Mouse (Mus musculus): ENCODE data around the gene Ces3a.
"Not testable (repeated sequence)": the region's sequence is repeated elsewhere in the genome, so short reads cannot be mapped to it uniquely, and the experiment has no call there.

Ces3a gene

DNA sequence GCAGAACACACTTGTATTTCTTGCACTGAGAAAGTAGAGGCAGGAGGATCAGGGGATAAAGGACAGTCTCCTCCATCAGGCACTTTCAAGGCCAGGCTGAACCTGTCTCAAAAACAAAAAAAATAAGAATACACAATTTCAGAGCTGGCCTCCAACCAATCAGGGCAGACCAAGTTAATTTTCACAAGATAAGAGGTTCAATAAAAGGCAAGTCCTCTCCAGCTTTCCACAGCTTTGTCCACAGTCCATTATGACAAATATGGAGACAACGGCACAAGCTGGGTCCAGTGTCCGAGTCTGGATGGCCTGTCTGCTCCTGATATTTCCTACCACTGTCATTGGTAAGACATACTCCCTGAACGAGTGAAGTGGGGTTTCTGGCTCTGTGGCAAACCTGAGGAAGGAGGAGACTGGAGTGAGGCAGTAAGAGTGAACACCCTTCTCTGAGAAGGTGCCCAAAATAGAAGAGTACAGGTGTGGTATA is at the start of gene Ces3a:
Gene Ces3a, plus strand, starts transcription at position 231 of the 484 bp plus-strand sequence.
- DNase-seq, result no peak

DNA sequence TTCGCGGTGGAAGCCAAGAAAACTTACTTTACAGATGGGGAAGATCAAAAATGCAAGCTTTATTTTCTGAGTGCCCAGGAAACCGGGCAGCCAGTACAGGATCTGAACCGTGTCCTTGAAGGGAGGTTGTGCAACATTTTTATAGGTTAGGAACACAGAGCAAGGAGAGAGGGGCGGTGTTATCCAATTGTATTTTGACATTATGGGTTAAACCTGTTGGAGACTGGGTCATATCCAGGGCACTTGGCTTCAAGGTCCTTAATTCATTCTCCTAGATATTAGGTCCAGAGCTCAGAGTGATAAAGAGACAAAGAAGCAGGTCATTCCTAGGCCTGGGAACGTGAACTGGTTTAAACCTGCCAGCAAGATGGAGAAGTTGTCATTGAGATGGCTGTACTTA is 49.2 kb upstream of the Ces3a start:
- no peak for DNase-seq

DNA sequence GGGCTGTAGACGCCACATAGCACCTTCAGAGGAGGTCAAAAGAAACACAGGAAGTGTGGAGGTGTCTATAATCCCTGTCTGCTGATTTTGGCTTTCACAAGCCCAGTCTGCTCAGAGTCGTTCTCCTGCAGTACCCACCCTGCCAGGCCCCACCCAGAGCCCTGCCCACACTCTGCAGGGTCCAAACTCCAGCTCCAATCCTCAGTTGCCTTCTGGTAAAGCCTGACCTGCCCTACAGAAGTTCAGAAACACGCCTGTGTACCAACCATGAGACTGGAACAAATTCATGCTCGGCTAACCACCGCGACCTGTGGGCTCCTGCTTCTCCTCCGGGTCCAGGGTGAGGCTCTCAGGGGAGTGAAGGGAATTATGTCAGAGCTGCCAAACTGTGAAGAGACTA is 47.8 kb upstream of the Ces3a start, which contains the start of gene Ces2h:
Gene Ces2h, plus strand, starts transcription at position 268 of the 400 bp plus-strand sequence.
- DNase-seq, result peak; percentile 6

DNA sequence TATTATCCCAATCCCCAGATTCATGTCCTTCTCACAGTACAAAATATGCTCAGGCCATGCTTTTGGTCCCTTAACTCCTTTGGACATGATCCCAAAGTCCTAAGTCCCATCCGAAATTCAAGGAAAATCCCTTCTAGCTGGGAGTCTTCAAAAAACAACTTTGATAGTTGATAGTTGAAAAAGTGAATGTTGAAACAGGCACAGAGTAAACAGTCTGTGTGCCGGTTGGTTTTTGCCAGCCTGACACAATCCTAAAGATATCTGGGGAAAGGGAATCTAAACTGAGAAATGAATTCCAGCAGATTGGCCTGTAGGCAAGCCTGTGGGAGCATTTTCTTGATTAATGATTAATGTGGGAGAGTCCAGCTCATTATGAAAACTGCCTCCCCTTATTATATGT is 38.4 kb upstream of the Ces3a start:
- no peak for DNase-seq

DNA sequence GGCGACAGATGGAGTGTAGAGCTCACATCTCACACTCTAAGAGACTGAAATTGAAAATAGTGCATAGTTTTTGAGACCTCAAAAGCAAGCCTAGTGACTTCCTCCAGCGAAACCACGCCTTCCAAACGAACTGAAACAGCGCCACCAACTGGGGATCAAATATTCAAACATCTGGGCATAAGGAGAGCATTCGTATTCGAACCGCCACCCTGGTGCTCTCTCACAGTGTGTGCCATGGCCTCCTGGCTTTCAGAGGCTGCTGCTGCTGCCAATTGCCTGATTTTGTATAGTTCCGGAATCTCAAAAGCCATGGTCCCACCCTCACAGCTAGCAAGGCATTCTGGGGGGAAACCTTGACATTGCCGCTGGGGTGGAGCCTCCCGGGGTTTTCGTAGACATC is 37.3 kb upstream of the Ces3a start:
- DNase-seq, result no peak

DNA sequence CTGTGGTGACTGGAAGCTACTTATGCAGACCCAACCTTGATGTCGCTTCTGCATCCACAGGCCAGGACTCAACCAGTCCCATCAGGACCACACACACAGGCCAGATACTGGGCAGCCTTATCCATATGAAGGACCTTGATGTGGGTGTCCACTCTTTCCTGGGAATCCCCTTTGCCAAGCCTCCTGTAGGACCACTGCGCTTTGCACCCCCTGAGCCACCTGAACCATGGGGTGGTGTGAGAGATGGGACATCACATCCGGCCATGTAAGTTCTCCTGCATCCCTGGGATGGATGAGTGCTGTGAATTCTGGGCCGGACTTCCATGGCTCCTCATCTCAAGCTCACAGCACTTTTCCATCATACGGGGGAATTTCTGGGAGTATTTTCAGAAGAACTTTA is 34.0 kb upstream of the Ces3a start:
- no peak for DNase-seq

DNA sequence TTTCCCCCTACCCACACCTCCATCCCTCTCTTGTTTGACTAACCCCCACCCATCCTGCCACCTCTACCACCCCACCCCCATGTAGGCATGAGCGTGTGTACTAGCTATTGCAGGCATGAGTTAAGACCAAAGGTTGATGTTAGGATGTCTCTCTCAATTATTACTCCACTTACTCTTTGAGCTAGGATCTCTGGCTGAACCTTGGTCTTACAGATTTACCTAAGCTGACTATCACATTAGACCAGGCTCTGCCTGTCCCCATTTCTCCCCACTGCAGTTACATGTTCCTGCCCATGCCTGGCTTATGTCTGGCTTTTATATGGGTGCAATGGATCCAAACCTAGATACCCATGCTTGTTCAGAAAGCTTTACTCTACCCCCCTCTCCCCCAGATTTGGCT is 26.4 kb upstream of the Ces3a start:
- no peak for DNase-seq

DNA sequence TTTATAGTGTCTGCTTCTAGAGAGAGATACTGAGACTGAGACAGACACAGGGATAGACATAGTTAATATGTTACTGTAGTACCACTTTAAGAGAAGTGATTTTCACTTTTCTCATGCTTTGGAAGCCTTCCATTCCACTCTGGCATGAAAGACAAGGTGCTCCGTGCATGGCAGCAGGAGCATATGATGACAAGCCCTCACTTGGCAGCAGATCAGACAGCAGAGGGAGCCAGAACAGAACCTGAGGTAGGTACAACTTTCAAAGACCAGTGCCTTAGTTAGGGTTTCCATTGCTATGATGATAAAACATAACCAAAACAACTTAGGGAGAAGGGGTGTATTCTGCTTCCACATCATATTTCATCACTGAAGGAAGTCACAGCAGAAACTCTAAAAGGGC is 25.3 kb upstream of the Ces3a start:
- no peak for DNase-seq

DNA sequence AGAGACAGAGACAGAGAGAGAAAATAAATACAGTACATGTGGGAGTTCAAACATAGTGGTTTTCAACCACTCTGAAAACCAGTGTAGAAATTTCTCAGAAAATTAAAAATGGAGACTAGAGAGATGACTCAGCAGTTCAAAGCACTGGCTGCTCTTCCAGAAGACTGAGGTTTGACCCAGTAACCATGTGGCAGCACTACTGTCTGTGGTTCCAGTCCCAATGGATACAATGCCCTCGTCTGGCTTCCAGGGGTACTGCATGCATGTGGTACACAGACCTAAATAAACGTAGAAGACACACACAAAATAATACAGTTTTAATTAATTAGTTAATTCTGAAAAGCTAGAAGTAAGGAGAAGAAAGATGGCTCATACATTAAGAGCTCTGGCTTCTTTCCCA is 23.4 kb upstream of the Ces3a start:
- peak; percentile 48 for DNase-seq

DNA sequence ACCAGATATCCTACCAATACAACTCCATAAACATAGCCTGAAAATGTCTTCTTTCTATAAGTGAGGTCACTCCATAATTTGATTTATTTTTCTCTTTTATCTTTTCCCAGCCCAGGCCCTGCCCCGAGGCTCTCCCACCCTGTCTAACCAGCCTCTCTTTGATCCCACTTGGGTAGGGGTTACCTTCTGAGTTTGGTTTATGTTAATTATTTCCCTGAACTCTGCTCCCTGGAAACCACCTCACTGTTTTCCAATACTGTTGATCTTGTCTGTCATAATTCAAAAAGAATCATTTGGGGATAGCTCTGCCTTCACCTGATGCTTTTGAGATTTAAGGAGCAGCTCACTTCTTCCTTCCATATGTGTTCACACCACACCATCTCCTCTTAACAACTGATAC is 4.9 kb upstream of the Ces3a start:
- no peak for DNase-seq

DNA sequence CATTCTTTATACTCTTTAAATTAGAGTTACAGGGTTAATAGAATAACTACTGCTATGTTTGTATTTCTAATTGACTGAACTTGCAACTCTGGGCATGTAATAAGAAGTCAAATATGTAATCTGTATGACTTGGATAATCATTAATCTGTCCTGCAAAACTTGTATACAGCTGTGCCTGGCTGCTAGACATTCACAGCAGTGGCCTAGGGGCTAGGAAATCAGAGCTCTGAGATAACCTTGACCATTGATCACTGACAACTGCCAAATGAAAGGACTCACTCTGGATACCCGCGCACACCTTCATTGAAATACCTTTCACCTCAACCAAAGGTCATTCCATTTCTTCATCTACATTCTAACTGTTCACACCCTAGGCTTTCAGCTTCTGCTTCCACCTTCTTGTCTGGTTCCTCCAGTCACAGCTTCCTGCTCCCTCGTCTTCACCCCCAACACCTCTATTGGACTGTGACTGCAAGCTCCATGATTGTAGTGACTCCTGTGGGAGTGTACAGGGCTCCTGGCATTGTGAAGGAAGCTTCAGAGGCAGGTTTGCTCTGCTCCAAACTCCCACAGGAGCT is 2.5 kb upstream of the Ces3a start:
- no peak for DNase-seq

DNA sequence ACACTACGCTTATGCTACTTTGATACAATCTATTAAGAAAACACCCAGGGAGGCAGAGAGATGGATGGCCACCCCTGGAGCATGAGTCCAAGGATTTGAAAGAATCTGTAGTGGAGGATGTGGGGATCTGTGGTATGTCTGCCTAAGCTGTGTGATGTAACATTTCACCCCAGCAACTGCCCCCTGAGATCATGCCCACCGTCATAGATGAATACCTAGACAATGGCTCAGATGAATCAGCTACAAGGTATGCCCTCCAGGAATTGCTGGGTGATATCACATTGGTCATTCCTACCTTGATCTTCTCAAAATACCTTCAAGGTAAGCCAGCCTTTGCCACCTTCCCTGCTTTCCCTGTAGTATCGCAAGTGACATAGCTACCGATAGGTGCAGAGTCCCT is 7.8 kb downstream of the Ces3a start:
- no peak for DNase-seq

DNA sequence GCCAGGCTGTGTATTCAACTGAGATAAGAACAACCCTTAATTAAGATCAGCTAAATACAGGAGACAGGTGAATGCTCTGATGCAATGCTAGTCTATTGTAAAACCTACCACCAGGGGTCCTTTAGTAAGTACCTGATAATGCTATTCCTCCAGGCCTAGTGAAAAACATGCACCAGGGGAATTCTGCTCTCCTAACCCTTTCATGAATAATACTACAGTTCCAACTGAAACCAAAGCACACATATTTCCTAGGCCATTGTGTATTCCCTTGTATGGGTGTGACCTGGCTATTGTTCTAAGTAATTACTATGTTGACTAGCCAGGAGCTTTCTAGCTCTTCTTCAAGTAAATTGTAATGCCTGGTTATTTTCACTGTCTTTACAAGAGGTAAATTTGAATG is 11.7 kb downstream of the Ces3a start:
- no peak for DNase-seq

DNA sequence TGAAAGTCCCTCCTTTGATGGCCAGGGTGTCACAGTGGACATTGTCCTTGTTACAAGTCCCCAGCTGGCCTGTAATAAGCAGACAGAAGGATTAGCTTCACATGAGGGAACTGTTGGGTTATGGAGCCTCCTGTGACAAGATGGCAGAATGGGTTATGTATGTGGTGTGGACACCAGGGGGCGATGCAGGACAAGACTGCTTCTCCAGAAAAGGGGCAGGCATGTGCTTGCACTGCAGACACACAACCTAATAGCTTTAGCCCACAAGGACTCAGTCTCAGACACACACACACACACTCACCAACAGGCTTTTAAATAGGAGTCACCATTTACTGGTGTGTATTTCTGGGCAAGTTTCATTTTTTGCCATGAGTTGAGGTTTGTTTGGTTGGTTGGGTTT is 18.4 kb downstream of the Ces3a start:
- peak; percentile 65 for DNase-seq

DNA sequence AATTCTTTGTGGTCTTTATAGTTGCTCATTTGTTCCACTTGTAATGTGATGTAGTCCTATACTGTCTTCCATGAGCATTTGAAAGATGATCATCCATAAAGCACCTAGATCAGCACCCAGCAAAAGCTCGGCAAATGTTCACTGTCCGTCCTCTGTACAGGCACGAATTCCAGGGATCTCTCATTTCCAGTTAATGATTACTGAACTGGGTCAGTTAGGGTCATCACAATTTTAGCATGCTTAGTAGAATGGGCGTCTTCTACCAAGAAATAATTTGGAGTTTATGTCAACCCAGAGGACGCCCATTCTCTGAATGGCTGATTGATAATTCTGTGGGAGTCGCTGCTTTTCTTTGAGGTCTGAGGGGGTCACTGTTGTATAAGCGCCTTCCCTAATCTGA is 19.5 kb downstream of the Ces3a start:
- not testable (repeated sequence) for DNase-seq

DNA sequence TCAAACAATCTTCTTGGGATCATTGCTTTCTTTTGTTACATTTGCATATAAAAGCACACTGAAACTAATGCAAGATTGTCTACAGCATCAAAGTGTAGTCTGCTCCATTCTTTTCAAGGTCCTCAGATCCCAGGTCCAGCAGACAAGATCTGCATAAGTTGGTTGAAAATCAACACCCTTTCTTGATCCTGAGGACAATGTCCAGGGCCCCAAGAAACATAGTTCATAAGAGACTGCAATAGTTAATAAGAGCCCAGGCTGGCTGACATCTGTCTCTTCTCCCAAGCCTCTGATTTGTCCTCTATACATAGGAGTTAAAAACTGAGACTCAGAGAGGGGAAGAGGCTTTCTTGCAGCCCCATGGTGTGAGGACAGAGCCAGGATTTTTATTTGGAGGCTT is 20.6 kb downstream of the Ces3a start:
- DNase-seq, result no peak

DNA sequence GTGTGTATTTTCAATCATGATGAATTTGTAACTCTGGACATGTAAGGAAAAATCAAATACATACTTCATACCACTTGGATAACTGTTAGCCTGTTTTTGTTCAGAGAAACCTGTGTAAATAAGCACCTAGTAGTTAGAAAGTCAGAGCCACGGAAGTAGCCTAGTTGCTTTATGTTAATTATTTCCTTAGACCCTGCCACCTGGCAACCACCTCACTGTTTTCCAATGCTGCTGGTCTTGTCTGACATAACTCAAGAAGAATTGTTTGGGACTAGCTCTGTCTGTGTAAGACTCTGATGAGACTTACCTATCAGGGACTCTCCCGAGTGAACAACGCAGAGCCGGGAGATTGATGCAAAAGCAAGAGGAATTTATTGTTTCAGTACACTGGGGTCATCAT is 28.2 kb downstream of the Ces3a start:
- DNase-seq, result no peak

DNA sequence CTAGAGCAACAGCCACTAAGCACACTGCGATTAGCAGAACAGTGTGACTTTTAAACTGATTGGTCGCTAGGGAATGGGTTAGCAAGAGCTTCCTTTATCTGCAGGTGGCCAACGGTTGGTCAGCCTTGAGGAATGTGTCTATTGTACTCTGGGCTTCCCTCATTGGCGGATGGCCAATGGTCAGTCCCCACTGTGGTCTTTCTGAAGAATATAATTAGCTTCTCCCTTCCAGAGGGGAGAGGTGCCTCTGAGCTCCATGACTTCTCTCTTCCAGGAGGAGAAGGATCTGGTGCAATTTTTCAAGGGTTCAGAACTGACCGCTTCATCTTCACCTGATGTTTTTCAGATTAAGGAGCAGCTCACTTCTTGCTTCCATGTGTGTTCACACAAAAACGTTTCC is 28.7 kb downstream of the Ces3a start:
- no peak for DNase-seq

DNA sequence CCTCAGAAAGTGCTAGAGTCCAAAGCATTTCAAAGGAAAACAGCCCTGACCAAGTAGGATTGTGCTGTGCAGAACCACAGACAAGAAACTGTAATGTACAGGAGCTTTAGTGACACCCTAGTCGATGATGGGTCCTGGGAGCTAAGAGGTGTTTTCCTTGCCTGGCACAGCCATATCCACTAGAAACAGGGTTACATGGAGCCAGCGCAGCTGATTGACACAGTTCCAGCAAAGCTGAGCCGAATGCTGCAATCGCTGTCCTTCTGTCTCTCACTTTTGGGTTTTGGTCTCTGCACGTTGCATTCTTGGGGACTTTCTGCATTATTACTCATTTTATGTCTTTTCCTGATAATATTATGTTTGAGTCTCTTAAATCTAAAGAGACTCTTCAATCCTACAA is 30.2 kb downstream of the Ces3a start:
- DNase-seq, result no peak

DNA sequence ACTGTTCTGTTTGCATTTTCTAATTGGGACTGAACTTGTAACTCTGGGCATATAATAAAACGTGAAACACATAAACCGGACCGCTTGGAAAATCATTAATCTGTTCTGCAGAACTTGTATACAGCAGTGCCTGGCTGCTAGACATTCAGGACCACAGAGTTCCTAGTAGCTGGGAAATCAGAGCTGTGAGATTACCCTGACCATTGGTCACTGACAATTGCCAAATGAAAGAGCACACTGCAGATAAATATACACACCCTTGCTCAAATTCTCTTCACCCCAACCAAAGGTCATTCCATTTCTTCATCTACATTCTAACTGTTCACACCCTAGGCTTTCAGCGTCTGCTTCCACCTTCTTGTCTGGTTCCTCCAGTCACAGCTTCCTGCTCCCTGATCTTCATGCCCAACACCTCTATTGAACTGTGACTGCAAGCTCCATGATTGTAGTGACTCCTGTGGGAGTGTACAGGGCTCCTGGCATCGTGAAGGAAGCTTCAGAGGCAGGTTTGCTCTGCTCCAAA is 32.5 kb downstream of the Ces3a start:
- DNase-seq, result no peak

DNA sequence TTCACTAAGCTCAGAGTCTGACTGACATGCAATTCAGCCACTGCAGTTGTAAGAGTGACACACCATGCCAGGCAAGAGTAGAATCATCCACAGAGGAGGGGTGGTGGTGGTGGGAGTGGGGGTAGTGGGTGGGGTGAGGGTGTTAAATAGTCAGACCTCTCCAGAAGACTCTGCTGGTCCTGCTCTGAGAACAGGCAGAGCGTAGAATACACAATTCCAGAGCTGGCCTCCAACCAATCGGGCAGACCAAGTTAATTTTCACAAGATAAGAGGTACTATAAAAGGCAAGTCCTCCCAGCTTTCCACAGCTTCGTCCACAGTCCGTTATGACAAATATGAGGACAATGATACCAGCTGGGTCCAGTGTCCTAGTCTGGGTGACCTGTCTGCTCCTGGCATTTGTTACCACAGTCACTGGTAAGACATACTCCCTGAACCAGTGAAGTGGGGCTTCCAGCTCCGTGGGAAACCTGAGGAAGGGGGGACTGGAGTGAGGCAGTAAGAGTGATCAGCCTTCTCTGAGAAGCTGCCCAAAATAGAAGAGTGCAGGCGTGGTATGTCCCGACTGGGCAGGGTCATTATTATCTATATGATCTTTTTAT is 35.1 kb downstream of the Ces3a start, which contains the start of gene Ces3b:
Gene Ces3b, plus strand, starts transcription at position 305 of the 602 bp plus-strand sequence.
- DNase-seq, result no peak

DNA sequence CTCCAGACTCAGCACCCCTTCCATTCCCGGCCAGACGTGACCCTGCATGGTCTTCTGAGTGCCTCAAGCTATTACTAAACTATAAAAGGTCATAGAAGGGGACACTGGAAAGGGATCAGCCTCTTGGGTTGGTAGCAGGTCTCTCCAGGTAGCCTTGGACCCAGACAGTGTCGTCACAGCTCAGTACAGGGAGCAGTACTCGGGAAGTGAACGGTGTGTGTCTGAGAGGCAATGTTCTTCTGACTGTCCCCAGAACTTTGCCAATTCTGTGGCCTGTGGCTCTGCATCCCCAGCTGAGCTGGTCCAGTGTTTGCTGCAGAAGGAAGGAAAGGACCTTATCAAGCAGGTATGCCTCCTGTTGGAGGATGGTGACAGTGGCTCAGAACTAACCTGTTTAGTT is 39.8 kb downstream of the Ces3a start:
- DNase-seq, result not testable (repeated sequence)

DNA sequence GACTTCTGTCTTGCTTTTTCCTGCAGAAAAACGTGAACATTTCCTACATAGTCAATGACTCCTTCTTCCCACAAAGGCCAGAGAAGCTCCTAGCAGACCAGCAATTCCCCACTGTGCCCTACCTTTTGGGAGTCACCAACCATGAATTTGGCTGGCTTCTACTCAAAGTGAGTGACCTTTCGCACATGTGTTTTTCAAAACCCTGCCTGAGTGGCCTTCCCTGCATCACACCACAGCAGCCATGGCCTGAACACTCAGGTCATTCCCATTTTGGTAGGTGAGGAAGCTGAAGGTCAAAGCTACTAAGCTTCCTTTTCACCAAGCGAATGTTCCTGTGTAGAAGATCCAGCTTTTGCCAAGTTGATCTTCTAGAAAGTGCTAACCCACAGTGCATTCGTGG is 40.2 kb downstream of the Ces3a start:
- no peak for DNase-seq

DNA sequence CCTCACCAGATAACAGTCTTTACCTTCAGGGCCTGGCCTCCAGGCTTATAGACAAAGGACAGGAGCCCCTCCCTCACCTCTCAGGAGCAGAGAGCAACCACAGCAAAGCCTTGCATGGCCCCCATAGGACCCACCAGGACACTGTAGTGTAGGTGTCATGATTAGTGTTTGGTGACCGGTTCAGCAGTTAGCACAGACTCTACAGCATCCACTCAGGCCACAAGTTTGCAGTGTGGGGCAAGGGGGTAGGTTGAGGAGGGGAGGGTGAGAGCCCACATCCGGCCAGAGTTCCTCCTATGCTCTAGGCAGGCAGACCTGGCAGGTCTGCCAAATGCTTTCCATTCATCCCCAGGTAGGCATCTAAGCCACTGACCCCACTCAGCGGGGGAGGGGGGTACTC is 45.6 kb downstream of the Ces3a start:
- no peak for DNase-seq
